Mouse (Mus musculus) WW6 (cell line): ENCODE measurements around the gene Fanca.
"Not testable (repeated sequence)": the region's sequence is repeated elsewhere in the genome, so short reads cannot be mapped to it uniquely, and the experiment has no call there.

Experiments
- DNase-seq: peaks from one replicate; pipeline ENCODE4 v3.0.0-alpha.2; 2013; ENCODE audit warnings: low read depth, low spot score

Gene Fanca

DNA sequence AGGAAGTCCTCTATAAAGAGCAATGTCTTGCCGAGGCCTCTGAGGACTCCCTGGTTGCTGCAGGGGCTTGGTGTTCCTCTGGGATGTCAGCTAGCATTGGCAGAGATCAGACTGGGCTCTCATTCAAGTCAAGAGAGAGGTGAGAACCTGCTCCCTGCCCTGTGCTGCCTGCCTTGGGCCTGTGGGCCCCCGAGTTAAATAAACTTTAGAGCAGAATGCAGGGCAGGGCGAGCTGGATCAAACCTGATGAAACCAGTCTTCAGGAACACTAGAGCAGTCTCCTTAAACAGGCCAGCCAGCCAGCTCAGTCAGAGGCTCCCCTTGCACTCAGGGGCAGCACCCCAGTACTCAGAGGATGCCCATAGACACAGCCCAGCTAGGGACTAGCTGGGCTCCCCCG is 46.5 kb downstream of the Fanca start:
- DNase-seq: no peak

DNA sequence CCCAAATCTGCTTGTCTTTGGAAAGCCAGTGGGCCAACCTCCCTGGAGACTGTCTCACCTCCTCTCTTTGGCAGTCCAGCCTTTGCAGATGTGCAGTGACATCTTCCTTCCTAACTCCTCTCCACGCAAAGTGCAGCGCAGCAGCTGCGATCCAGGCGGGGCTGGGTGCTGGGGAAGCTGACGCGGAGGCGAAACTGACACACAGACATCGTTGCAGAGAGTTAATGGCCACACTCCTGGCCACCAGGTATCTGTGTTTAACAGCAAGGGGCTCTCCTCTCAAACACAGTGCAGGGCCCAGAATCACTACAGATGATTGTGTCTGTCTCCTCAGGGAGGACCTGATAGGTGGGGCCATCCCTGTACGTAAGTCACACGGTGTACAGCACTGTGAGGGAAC is 47.2 kb downstream of the Fanca start:
- no peak for DNase-seq

DNA sequence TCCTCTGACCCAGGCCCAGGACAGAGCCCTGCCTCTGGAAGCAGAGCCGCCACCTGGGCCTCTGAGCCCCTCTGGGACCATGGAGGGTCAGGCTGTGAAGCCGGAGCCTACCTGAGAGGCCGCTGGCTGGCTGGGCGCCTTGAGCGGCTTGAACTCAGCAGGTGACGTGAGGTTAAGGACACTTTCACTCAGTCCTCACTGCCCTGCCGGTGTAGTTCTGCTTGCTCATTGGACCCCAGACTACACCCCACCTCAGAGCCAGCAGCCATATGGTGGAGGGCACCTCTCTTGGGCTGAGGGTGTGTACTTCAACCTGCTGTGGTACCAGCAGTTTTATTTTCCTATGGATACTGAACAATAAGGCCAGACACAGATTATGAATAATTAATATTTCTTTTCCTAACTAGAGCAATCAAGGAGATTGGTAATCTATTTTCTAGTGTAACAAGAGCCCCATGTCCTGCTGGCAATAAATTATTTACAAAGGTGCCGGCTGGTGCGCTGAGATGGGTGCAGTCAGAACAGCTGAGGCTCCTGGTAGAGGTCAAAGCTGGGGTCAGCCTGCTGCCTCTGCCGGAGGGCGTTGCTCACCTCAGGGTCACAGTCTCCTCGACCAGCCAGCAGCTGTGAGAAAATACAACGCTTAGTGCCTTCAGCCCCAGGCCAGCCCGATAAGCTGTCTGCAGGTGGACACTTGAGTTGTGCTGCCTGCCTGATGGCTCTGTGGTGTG is 50.3 kb downstream of the Fanca start:
- DNase-seq: no peak

DNA sequence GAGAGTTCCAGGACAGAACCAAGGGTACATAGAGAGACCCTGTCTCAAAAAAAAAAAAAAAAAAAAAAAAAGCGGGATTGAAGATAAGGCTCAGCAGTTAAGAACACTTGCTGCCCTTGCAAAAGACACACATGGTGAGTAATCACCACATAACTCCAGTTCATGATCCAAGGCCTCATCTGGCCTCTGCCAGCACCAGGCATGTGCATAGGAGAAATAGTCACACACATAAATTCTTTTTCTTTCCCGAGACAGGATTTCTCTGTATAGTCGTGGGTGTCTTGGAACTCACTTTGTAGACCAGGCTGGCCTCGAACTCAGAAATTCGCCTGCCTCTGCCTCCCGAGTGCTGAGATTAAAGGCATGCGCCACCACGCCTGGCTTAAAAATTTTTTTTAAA is 60.8 kb downstream of the Fanca start:
- DNase-seq: not testable (repeated sequence)

DNA sequence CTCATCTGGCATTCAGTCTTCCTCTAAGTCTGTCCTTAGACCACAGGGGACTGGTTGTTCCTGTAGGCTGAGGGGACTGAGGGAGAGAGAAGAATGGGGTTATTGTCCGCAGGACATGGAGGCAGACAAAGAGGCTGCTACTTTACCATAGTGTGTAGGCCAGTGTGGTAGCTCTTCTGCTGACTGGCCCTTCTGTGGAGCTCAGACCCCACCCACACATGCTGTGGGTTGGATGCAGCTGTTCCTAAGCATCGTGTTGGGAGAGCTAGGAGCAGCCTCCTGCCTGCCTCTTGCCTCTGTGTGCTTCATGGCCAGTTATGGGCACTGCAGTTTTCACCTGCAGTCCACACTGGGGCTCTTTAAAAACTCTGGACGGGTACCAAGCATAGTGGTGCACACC is 61.3 kb downstream of the Fanca start:
- DNase-seq: no peak

DNA sequence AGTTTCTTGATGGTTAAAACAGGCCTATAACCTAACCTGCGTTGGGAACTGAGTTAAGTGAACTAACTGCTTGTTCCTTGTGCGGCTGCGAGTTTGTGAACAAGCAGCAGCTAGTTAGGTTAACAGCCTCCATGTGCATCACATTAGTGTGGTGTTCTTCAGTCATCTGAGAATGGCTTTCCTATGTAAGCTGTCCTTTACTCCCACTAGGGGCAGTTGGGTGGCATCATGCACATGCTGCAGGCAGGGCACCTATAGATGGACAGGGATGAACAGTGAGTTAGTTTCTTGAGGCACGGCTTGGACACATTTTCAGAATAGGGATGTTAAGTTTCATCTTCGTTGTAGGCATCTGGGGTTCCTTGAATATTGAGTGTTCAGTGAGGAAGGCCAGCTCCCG is 63.2 kb downstream of the Fanca start:
- DNase-seq: no peak

DNA sequence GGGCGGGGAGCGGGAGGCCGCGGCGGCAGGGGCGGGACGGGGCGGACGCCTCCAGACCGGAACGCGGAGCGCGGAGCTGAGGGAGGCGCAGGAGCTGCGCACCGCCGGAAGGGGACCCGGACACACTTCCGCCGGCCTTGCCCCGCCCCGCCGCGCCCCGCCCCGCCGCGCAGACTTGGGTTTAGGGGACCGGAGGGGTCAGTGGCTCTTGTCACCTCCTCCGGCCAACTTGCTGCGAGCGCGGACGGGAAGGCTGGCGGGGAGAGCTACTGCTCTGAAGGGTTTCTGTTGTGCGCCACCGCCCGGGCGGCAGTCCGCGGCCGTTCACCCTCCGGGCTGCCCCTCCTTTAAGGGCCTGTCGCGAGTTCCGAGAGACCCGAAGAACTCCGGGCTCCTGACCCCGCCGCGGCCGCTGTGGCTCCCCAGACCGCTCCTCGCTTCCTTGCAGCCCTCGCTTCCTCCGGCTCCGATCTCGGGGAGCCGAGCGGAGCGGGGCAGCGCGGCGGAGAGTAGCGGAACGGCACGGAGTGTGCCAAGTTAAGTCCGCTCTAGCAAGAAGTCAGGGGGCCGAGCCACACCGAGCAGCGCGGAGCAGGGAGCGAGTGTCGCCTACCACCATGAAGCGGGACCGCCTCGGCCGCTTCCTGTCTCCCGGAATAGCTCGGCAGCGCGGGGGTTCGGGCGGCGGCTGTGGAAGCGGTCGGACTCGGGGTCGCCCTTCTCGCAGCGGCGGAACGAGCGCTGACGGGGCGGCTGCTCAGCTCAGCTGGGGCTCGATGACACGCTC is 64.1 kb downstream of the Fanca start, which contains the start of the genes Zfp276 and Vps9d1:
Gene Zfp276 (plus strand): TSS at position 97 of the 787 bp plus-strand sequence.
Gene Vps9d1 (minus strand): TSS at position 250 of the 787 bp plus-strand sequence.
- peak; percentile 67 for DNase-seq

DNA sequence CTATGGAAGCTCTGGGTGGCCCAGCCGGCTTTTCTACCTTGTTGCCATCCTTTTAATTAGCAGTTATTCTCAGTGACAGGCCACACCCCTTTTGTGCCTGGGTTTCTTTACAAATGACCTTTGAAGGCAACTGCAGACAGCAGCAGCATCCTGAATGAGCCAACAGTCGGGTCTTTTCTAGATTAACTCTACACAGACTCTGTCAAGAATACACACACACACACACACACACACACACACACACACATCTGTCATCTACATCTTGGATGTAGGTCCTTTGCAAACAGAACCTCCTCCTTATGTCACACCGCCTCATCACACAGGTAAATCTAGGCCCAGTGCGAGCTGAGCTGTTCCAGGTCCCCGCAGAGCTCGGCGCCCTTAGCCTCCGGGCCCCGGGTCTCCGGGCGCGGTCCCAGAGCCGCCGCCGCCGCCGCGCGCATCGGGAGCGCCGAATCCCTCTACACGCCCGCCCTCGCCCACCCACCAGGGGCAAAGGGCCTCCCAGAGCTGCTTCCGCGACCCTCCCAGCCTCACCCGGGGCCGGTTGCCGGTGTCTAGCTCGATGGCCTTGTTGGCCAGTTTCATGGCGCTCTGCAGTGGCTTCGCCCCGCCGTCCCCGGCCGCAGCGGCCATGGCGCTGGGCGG is 64.8 kb downstream of the Fanca start:
- no peak for DNase-seq

DNA sequence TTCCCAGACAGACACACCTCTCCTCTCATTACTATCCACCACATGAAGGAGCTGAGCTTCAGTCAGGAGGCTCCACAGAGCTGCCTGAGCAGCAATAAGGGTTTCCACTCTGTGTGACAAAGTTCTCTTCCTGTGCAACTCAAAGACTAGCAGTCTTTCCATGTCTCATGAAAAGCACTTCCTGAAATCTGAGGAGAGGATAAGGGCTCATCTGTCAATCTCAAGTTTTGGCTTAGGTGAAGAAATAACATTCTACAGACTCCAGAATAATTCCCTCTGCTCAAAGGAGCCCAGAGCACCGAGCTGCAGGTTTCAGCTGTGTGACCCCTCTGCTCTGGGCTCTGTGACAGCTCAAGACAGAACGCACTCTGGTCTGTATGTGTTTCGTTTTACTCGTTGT is 65.5 kb downstream of the Fanca start:
- no peak for DNase-seq

DNA sequence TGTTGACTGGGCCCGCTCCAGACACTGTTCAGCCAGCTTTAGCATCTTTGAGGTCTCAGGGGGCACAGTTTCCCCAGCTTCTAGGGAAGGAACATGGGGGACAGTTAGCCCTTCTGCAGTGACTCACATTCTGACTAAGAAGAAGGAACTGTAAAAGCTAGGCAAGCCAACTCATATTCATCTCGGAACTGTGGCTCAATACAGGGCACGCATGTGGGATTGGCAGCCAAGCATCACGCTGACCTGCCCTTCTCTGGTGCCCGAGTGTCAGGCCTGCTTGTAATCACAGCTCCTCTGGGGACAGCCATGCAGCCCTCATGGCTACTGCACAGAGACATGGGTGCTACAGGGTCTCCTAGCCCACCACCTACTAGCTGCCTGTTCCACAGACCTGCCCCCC is 67.4 kb downstream of the Fanca start:
- no peak for DNase-seq

DNA sequence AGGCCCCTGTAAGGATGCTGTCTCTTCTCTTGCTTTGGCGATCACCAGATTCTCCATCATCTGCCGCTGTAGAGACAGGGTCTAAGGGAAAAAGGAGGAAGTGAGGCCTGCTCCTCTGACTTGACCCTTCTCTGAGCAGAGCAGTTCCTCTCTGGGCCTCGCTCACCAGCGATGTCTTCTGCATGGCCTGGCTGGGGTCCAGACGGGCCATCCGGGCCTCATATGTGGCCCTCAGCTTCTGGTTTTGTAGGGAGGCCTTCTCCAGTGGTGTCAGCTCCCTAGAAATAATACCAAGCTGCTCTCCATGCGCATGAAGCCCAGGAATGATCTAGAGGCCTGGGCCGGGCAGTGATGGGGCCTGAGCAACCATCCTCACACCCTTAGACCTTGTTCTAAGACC is 69.8 kb downstream of the Fanca start:
- no peak for DNase-seq

DNA sequence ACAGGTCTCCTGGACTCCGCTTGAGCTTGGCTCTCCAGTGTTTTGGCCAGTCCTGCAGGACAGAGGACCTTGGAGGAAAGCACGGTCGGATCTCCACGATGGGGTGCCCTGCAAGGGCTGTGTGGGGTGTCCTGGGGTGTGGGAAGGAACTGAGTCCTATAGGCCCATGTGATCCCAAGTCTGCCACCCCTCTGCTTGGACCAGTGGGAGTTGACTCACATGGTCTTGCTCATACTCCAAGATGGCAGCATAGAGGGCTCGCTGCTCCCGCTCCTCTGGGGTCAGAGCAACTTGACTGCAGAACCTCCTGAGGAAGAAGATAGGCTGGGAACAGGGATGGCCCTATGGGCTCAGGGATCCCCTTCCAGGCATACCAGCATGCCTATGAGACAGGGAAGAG is 70.6 kb downstream of the Fanca start:
- no peak for DNase-seq

DNA sequence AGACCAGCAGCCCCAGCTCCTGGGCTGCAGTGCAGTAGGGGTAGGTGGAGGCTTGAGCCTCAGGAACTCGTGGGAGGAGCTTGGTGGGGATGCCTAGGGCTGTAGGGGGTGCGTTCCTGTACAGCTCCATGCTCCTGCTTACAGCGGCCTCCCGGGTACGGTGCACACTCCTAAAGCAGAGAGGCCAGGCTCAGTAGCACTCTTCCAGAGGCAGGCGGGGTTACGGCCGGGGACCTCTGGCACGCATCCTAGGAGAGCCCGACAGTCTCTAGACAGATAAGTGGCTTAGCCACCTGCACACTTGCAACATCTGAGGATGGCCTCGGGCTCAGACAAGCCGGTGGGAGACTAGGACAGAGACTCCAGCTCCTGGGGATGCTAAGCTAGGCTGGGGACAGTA is 72.8 kb downstream of the Fanca start:
- no peak for DNase-seq

DNA sequence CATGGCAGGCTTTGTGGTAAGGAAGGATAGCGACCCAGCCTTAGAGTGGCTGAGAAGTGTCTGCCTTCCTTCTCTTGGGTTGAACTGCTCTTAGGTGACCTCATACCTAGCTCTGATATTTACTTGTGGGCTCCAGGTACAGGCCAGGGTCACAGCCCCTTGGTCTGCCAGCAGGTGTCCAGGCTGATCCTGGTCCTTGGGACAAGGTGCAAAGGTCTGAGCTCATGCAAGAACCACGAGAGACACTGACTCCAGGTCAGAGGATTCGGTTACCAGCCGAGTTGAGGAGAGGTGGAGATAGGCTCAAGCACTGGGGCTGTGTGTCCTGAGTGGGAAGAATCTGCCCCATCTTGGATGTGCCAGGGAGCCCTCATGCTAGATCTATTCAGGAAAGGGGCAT is 74.0 kb downstream of the Fanca start:
- no peak for DNase-seq

DNA sequence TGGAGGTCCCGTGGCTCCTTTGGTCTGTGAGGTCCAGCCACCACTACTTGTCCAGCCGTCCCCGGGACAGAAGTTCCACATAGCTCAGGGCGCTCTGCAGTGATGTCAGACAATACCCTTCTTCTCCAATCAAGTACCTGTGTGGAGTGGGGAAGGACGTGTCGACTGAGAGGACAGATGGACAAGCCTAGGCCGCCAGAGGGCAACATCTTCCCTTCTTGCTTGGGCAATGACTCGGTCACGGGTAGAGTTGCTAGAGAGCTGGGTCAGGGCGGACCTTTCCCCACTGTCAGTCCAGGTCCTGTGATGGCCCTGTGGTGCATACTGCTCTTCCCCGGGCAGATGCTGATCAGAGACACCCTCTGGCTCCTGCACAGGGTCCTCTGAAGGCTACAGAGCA is 75.3 kb downstream of the Fanca start:
- DNase-seq: no peak

DNA sequence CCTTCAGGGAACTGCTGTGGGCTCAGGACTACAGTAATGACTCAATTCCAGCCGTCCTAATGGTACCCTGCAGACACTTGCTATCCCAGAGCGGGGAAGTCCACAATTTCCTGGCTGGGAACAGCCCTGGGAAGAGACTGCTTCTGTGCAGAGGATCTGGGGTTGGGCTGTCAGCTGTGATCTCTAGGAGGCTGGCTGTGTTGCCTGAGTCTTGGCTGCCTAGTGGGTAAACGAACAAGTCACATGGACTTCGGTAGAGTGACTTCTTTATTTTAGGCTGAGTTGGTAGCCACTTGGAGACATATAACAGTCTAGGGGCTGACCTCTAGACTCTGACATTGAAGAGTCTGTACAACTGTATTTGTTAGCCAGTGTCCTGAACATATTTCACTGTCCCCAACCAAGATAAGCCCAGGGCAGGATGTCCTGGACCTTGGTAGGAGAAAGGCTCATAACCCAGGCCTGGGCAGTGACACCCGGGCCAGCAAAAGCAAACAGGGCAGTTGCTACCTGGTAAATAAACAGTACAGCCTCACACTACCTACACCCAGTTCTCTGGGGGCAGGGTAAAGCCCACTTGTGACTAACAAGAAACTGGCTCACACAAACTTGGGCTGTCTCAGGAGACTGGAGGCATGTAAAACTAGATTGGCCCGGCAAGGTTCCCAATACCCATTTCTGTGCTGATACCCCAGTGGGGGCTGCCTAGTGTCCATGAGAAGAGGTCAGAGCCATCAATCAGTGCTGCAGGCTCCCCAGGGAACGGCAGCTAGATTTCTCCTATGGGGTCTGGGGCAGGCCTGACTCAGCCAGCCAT is 76.1 kb downstream of the Fanca start:
- DNase-seq: no peak

DNA sequence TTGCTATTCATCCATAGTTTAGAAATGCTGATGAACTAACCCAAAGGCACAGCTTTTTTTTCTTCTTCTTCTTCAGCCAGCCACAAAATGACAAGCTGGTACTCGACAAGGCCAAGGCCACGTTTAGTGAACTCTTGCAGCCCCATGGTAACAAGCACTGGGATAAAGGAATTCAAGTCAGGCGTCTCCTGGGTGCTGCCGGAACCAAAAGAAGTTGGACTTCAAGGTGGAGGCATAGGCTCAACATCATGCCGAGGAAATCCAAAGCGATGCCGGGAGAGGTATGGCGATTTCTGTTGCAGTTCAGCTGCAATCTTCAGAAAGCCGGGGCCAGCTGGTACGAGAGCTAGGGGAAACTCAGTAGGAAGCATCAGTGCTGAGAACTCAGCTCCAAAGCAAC is 79.0 kb downstream of the Fanca start:
- no peak for DNase-seq

DNA sequence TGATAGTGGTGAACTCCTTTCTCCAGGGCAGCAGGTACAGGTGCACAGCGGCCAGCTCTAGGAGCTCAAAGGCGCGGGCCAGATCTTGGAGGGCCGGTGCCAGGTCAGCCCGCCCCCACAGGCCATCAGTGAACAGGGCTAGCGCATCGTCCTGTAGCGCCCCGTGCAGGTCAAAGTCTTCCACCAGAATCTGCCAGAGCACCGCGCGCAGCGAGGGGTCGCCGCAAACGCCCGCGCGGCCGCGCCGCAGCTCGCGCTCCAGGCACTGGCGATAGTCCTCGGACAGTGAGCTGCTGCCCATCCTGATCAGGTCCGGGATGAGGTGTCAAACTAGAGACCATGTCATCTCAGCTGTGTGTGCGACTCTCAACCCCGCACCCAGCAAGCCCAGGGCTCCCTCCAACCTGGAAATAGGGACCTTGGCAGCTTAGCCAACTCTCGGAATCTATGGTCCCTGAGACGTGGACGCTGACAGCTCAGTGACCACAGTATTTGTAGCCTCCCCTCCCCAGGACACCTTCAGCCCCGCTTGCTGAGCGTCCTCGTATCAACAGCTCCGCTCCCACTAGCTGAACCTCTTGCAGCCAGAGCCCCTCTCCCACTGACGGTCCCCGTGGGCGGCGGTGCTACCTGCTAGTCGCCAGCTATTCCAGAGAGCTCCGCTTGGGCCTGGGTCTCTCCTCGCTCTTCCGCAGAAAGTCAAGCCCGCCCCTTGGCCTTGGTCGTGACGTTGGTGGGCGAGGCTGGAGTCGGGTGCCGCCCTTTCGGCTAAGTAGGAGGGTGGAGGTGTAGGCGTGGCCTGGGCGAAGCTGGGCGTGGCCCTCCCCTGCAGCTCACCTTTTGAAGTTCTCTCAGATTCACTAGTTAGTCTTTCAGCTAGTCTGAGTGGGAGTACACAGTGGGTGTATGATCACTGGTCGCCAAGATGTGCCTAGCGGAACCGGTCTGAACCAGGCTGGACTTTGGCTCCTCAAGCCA is 82.6 kb downstream of the Fanca start, which contains the start of gene Spata2l:
Gene Spata2l (minus strand): TSS at position 714 of the 978 bp plus-strand sequence.
- DNase-seq: peak; percentile 97

DNA sequence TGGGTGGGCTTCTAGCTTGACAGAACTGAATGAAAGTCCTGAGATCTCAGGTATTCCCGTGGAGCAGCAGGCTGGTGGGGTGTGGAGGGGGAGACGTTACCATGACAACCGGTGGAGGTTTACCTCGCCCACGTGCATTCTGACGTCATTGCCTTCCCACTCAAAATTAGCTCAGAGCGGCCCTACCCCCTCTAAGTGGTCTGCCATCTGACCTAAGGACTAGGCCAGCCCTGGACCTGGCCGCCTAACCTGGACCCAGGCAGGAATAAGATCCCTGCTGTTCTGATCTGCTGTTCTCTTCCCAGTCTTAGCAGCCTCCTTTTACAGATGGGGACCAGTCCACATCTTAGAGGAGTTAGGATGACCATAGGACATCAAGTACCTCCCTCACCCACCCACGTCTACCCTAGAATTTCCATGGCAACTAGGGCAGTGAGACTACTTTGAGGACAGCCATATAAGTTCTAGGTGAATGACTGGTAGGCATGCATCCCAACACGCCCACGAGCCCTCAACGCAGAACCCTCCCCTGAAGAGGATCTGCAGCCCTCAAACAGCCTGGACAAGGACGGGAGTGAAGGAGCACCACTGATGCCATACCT is 83.4 kb downstream of the Fanca start:
- DNase-seq: no peak

DNA sequence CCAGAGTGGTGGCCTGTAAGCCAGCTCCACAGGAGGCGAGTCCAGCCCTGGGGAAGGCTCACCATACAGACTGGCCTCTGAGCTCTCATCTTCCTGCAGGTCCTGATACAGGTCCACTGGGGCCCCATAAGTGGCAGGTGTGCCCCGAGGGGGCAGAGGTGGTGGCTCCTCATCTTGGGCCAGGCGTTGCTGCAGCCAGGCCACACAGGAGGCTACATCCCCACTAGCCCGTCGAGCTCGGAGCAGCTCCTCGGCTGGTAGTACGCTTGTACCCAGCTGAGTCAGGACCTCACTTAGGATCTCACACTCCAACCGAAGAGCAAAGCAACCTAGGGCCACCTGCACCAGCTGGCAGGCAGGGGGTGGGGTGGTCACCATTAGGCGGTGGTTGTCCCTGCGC is 84.6 kb downstream of the Fanca start:
- no peak for DNase-seq
